Mouse (Mus musculus) left cerebral cortex, postnatal 25 days (tissue): ENCODE data around the gene Tab1. TPM values are rescaled to one million over a fixed set of nuclear protein-coding genes. Genes with fewer than 3 reads are reported as not detected.

ENCODE experiments used
- DNase-seq, 2 experiments: peaks; one replicate each; pipeline ENCODE4 v3.0.0; 2022; ENCODE audit warnings: low spot score in 2 of 2, mixed read lengths in 1 of 2
- intact Hi-C: fragments of 180-260 bp; cut with DNase I; formaldehyde crosslinking; loops from one replicate; pipeline ENCODE4 v1.15.1; 2025
- total RNA-seq, 2 experiments: library from RNA; stranded (reverse); gene quantifications; 2 replicates each; pipeline ENCODE4 v1.2.3; 2021

The Tab1 gene
- total RNA-seq, 2 experiments from 2014 or later = 22.3 to 28.6 TPM

DNA sequence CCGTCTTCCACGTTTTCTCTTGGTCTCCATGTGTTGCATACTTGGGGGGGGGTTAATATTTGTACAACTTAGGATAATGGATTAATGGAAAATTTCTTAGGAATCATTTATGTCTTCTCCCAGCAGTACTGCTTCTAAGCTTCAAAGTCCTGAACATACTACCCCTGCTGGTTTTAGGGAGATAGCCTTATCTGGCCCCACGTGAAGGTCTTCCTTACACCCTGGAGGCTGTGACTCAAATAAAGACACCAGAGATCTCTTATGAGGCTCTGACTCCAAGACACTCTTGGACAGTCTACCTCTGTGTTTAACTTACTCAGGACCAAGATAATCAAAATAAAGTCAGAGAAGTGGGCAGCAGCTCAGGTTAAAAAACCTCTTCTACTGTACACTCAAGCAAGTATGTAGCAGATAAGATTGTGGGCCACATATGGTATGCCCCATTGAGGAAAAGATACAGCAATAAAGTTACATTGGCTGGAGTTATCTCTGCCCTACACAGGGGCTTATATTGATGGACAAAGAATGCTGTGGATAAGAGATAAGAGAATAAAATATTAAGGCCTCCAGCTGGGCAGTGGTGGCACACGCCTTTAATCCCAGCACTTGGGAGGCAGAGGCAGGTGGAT is 49.3 kb downstream of the Tab1 start:
- DNase-seq = no peak
- intact Hi-C loops = no loop called here

DNA sequence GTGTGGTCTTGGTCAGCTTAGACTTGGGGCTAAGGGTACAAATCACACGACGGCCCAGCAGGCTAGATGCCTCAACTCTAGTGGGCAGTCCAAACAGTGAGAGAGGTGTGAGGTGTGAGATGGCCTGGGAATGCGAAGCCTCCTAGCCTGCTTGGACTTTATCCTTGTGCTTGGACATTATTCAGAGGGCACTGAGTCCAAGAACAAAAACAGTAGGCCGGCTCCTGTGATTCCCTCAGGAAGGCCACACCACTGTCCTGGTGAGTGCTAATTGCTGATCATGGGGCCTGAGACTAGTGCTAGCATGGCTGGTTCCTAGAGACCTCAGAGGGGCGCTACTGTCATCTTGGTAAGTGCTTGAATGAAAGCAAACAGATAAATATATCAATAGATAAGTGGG is 56.0 kb downstream of the Tab1 start:
- no peak for DNase-seq
- intact Hi-C loops = no loop called here

DNA sequence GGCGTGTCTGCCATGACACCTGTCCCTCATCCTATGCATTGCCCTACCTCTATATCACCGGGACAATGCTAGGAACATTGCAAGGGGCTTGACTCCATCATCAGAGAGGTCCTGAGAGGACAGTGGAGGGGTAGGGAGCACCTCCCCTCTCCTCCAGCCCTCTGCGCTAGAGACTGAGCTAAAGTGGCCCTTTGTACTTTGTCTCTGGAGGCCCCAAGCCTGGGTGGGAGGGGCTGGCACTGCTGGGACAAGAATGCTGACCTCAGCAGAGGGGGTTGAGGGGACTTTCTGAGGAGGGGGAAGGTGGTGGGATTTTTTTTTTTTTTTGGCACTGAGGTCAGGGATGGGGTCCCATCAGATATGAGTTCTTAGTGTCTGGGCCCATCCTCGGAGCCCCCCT is 57.1 kb downstream of the Tab1 start:
- DNase-seq = no peak
- intact Hi-C loops = no loop called here

GRCm38 (mm10) chr15:80191585-80192245 is 58.8 kb downstream of the Tab1 start:
- no peak for DNase-seq
- intact Hi-C loops = no loop called here

- intact Hi-C loops = no loop called here
- DNase-seq = no peak
Measured at GRCm38 (mm10) chr15:80192246-80192585, 59.3 kb downstream of the Tab1 start.

- intact Hi-C loops = no loop called here
- no peak for DNase-seq
Measured at GRCm38 (mm10) chr15:80192847-80193246, 59.9 kb downstream of the Tab1 start.

DNA sequence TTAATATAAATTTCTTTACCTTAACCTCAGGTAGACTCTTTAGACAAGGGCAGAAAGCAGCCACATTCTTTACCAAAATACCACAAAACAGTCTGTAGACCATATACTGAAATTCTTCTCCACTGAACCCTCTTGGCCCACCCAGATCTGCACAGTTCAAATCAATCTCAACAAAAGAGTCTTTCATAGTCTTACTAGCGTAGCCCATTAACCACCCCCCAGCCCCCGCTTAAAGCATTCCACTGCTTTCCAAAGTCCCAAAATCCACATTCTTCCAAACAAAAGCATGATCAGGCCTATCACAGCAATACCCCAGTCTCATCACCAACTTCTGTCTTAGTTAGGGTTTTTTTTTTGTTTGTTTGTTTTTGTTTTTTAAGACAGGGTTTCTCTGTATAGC is 66.6 kb downstream of the Tab1 start:
- intact Hi-C loops = no loop called here
- no peak for DNase-seq

GRCm38 (mm10) chr15:80202111-80202775 is 69.3 kb downstream of the Tab1 start:
- peak; percentile 42 to 89 for DNase-seq
- intact Hi-C loops = no loop called here

DNA sequence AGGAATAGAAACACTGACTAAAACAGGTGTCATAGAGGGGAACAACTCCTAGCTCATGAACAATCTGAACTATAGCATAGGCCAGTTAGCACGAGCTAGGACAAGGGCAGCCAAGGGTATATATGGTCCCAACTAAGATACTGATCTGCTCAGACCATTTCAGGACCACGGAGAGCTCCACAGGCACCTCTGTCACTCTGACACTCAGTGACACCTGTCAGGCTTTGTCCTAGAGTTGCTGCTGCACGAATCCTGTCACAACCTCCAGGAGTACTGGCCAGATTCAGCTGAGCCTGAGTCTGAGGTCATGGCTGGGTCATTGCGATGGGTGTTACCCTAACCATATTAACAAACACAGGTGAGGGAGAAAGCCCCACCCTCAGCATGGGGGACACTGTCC is 70.5 kb downstream of the Tab1 start:
- DNase-seq = no peak

GRCm38 (mm10) chr15:80206057-80206565 is 73.2 kb downstream of the Tab1 start:
- DNase-seq = no peak
- intact Hi-C loops = no loop called here

More for the DNA sequence above, 70.5 kb downstream of the Tab1 start:
- intact Hi-C loops = no loop called here

DNA sequence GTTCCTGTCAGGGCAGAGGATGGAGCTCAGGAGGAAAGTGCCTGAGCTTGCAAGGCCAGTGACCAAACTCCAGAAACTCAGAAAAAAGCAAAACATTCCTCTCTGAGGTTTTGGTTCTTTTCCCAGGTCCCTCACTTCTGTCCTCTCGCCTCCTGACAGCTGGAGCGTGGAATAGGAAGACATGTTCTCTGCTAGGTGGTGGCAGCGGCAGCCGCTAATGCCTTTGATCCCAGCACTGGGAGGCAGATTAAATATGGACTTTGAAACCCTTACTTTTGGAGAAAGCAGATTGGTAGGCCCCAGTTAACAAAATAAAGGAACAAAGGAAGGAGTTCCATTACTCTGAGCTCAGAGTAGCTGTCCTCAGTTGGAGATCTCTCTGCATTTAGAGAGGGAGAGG is 75.5 kb downstream of the Tab1 start:
- no peak for DNase-seq
- intact Hi-C loops = no loop called here

Other genes starting within 250 kb of the Tab1 start
- gene Apobec3, start 241.5 kb upstream of the Tab1 start, total RNA-seq = 1 to 10 TPM; 3.7 to 4.0 TPM
- gene Cbx7, start 162.0 kb upstream of the Tab1 start, total RNA-seq = 10 to 100 TPM; 27.1 to 29.5 TPM
- 10 to 100 TPM; 34.0 to 36.7 TPM for gene Pdgfb, start 118.2 kb upstream of the Tab1 start, total RNA-seq
- 100 to 1,000 TPM; 463 to 509 TPM for gene Syngr1, start 41.8 kb upstream of the Tab1 start, total RNA-seq
- gene Rpl3, start 41.3 kb upstream of the Tab1 start, total RNA-seq = 100 to 1,000 TPM; 457 to 461 TPM
- gene Mgat3, start 40.6 kb downstream of the Tab1 start, total RNA-seq = 100 to 1,000 TPM; 119 to 121 TPM
- 10 to 100 TPM; 32.4 to 35.5 TPM for gene Mief1, start 100.9 kb downstream of the Tab1 start, total RNA-seq
- 1 to 10 TPM; 8.8 to 10.0 TPM for gene AC140267.1, start 102.7 kb downstream of the Tab1 start, total RNA-seq
- gene Atf4, start 122.1 kb downstream of the Tab1 start, total RNA-seq = 100 to 1,000 TPM; 104 to 111 TPM
- gene Rps19bp1, start 131.2 kb downstream of the Tab1 start, total RNA-seq = 10 to 100 TPM; 38.8 to 41.4 TPM
- gene Cacna1i, start 154.1 kb downstream of the Tab1 start, total RNA-seq = 10 to 100 TPM; 77.1 to 79.3 TPM